Mouse (Mus musculus) heart, embryonic 11.5 days (tissue): ENCODE measurements around the gene Hspa14. TPM values are rescaled to one million over a fixed set of nuclear protein-coding genes. Genes with fewer than 3 reads are reported as not detected.

ENCODE experiments used
- ATAC-seq: fragments of 200-750 bp; cut with Nextera tagmentation; replicated peaks from 2 replicates; pipeline ENCODE4 v1.8.0; 2017; ENCODE audit warnings: moderate library complexity; ENCODE audit not compliant: insufficient number of reproducible peaks, low FRiP score, low TSS enrichment
- H3K27ac ChIP-seq: fragments of 300-500 bp; sonication (generic); 2 replicates; pipeline ENCODE4 v1.5.1; 2014; ENCODE audit warnings: mild to moderate bottlenecking, low read depth, low read length
- H3K27me3 ChIP-seq: fragments of 300-500 bp; sonication (generic); 2 replicates; pipeline ENCODE4 v1.6.1; 2014; ENCODE audit warnings: mild to moderate bottlenecking, low read length, mixed read lengths; ENCODE audit not compliant: control insufficient read depth, insufficient read depth
- H3K36me3 ChIP-seq: fragments of 300-500 bp; sonication (generic); 2 replicates; pipeline ENCODE4 v1.6.1; 2014; ENCODE audit warnings: mild to moderate bottlenecking, low read length, moderate library complexity, mixed read lengths; ENCODE audit not compliant: control insufficient read depth, insufficient read depth
- H3K4me1 ChIP-seq: fragments of 300-500 bp; sonication (generic); 2 replicates; pipeline ENCODE4 v1.6.1; 2014; ENCODE audit warnings: low read length; ENCODE audit not compliant: control insufficient read depth, insufficient read depth
- H3K4me2 ChIP-seq: fragments of 300-500 bp; sonication (generic); 2 replicates; pipeline ENCODE4 v1.6.1; 2014; ENCODE audit warnings: mild to moderate bottlenecking, moderate library complexity
- H3K4me3 ChIP-seq: fragments of 300-500 bp; sonication (generic); 2 replicates; pipeline ENCODE4 v1.5.1; 2014; ENCODE audit warnings: low read depth, low read length
- H3K9ac ChIP-seq: fragments of 300-500 bp; sonication (generic); 2 replicates; pipeline ENCODE4 v1.6.1; 2014; ENCODE audit warnings: mild to moderate bottlenecking, low read depth, low read length, moderate library complexity
- H3K9me3 ChIP-seq: fragments of 300-500 bp; sonication (generic); replicated peaks from 2 replicates; pipeline ENCODE4 v1.6.1; 2016; ENCODE audit warnings: low read length; ENCODE audit not compliant: control insufficient read depth
- WGBS: fragments of 180-500 bp; shearing (Covaris S2); extraction: QIAGEN DNeasy Blood & Tissue Kit; methylation state at CpG from one replicate; pipeline ENCODE4 v1.1.7; 2014; ENCODE audit not compliant: insufficient replicate concordance; 5-methylcytosine and 5-hydroxymethylcytosine counted together
- polyA plus RNA-seq: library from polyadenylated mRNA; unstranded; fragments of >200 nt; fragmentation: Nextera tagmentation; extraction: Ambion mirVana; gene quantifications from 2 replicates; pipeline ENCODE4 v1.2.1, GENCODE M21; 2014

Gene Hspa14
- polyA plus RNA-seq, 1 experiment from 2014 or later, result 87.9 TPM

DNA sequence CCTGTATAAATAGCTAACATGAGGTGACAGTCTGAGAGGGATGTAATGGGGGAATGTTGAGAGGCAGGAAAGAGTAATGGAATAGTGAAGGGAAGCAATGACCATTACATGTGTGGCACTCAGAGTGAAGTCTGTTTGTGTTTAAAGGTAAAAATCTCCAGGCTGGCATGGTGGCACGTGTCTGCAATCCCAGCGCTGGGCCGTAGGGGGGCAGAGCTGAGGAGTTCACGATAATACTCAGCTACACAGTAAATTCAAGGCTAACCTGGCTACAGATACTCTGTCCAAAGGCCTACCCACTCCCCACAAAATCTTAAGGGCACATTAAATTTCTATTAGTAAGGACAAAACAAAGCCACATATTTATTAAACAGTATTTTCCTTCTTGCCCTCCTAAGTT lies 56.0 kb downstream of the Hspa14 start:
- WGBS, result 80% methylated on average over 4 of the region's 4 CpGs
- Histone ChIP-seq H3K4me1 (no peaks in the 10 kb centered on the region), H3K9me3 (no peaks in the 10 kb centered on the region), H3K9ac (no peak overlapping the region), H3K27ac (no peak overlapping the region), H3K4me2 (no peak overlapping the region), H3K4me3 (no peak overlapping the region), H3K36me3 (peaks cover 5% of the 10 kb centered on the region; the same call in 1 of the 2 replicates), H3K27me3 (no peaks in the 10 kb centered on the region)
- ATAC-seq, result no peak

- Histone ChIP-seq H3K4me2 (no peak overlapping the region), H3K27me3 (no peaks in the 10 kb centered on the region), H3K4me3 (no peak overlapping the region), H3K9me3 (no peaks in the 10 kb centered on the region), H3K36me3 (no peaks in the 10 kb centered on the region), H3K4me1 (no peaks in the 10 kb centered on the region), H3K27ac (no peak overlapping the region), H3K9ac (no peak overlapping the region)
- ATAC-seq, result no peak
- 92% methylated on average over 3 of the region's 3 CpGs for WGBS
These were observed 59.5 kb downstream of the Hspa14 start for GRCm38 (mm10) chr2:3453096-3453495.

GRCm38 (mm10) chr2:3449431-3449830 lies 63.2 kb downstream of the Hspa14 start:
- H3K36me3 ChIP-seq, result no peaks in the 10 kb centered on the region
- H3K9me3 ChIP-seq, result no peaks in the 10 kb centered on the region
- H3K27me3 ChIP-seq, result no peaks in the 10 kb centered on the region
- no peak overlapping the region for H3K27ac ChIP-seq
- 60% methylated on average over 2 of the region's 2 CpGs for WGBS
- no peak overlapping the region for H3K9ac ChIP-seq
- no peak overlapping the region for H3K4me3 ChIP-seq
- no peaks in the 10 kb centered on the region for H3K4me1 ChIP-seq
- H3K4me2 ChIP-seq, result no peak overlapping the region
- no peak for ATAC-seq

GRCm38 (mm10) chr2:3445984-3446383 lies 66.6 kb downstream of the Hspa14 start:
- Histone ChIP-seq H3K4me3 (no peak overlapping the region), H3K4me2 (no peak overlapping the region), H3K9me3 (no peaks in the 10 kb centered on the region), H3K36me3 (no peaks in the 10 kb centered on the region; the same call in none of the 2 replicates), H3K4me1 (no peaks in the 10 kb centered on the region), H3K9ac (no peak overlapping the region), H3K27ac (no peak overlapping the region), H3K27me3 (no peaks in the 10 kb centered on the region)
- WGBS, result 84% methylated on average over 4 of the region's 4 CpGs
- no peak for ATAC-seq

- Histone ChIP-seq H3K27ac (no peak overlapping the region), H3K4me3 (no peak overlapping the region), H3K9ac (no peak overlapping the region), H3K36me3 (no peaks in the 10 kb centered on the region; the same call in none of the 2 replicates), H3K9me3 (no peaks in the 10 kb centered on the region), H3K4me1 (no peaks in the 10 kb centered on the region), H3K27me3 (no peaks in the 10 kb centered on the region), H3K4me2 (no peak overlapping the region)
- no peak for ATAC-seq
- 86% methylated on average over 7 of the region's 7 CpGs for WGBS
These were observed 68.4 kb downstream of the Hspa14 start for GRCm38 (mm10) chr2:3444206-3444605.

Other genes with a start within 250 kb of the Hspa14 start
- 38.2 and 40.2 TPM in 2 replicates for gene Nmt2, start 228.6 kb downstream of the Hspa14 start, polyA plus RNA-seq
- 14.4 and 16.2 TPM in 2 replicates for gene Rpp38, start 180.2 kb downstream of the Hspa14 start, polyA plus RNA-seq
- gene Acbd7, start 176.6 kb downstream of the Hspa14 start, polyA plus RNA-seq, result 0.33 TPM in 1 of 2 replicates, not detected in the other
- gene Olah, start 115.6 kb downstream of the Hspa14 start, polyA plus RNA-seq, result not detected in 2 replicates
- not detected in 2 replicates for gene Meig1, start 90.2 kb downstream of the Hspa14 start, polyA plus RNA-seq
- 5.2 and 5.5 TPM in 2 replicates for gene Dclre1c, start 88.7 kb downstream of the Hspa14 start, polyA plus RNA-seq
- 12.1 and 13.9 TPM in 2 replicates for gene Suv39h2, start 37.8 kb downstream of the Hspa14 start, polyA plus RNA-seq
- gene Gm45902, start within 50 bp of the Hspa14 start, polyA plus RNA-seq, result 4.4 and 5.5 TPM in 2 replicates
- 0.34 and 0.80 TPM in 2 replicates for gene Cdnf, start 216 bp upstream of the Hspa14 start, polyA plus RNA-seq
- 34.6 and 38.2 TPM in 2 replicates for gene Fam107b, start 57.7 kb upstream of the Hspa14 start, polyA plus RNA-seq